Mouse (Mus musculus) small intestine, adult 2 months (tissue): ENCODE results near the gene Sdr9c7.

Experiments used
- CTCF ChIP-seq: fragments of 200-500 bp; IDR thresholded peaks from 2 replicates; pipeline ENCODE4 v1.5.1; 2012; ENCODE audit warnings: low read depth, mild to moderate bottlenecking, control low read depth, inconsistent platforms, low read length, moderate library complexity, mixed read lengths; ENCODE audit not compliant: insufficient replicate concordance, insufficient read length; ENCODE audit errors: extremely low read depth
- POLR2A ChIP-seq: fragments of 200-500 bp; IDR thresholded peaks from 2 replicates; pipeline ENCODE4 v1.6.1; 2012; ENCODE audit warnings: low read depth, mild to moderate bottlenecking, control low read depth, inconsistent platforms, low read length, moderate library complexity

DNA sequence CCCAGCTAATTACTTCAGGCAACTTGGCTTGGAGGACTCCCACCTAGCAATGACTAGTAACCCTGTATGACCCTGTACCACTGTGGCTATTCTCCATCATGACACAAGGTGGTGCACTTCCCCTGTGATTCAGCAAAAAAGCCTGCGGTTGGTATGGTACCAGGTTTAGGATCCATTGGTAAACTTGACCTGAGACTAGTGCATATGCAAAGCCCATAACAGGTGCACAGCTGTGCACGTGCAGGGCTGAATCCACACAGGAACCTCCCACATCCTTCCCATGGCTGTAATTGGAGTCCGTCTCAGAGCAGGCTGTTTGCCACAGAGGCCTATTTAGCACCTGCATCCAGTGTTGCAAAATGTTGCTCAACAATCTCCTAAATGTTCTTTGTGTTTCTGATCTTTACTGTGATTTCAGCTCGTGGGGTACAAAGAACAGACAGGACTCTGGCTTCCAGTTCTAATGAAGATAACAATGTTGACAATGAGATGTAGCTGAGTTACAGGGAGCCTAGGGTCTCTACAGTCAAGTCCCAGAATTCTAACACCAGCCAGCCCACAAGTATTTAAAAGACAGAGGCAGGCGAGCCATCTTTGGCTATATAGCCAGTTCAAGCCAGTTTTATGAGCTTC is 47.2 kb downstream of the Sdr9c7 start:
- TF ChIP-seq CTCF (peak; percentile 55; the same call in 1 of the 2 replicates), POLR2A (no peak)
